Mouse (Mus musculus): ENCODE measurements around the gene Lst1. TPM values are rescaled to one million over a fixed set of nuclear protein-coding genes. Genes with fewer than 3 reads are reported as not detected.
A peak's percentile ranks its signal among the peaks of the same experiment; 100 is the strongest.

Gene Lst1
- polyA plus RNA-seq, 1 experiment from 2014 or later = 7.1 TPM

DNA sequence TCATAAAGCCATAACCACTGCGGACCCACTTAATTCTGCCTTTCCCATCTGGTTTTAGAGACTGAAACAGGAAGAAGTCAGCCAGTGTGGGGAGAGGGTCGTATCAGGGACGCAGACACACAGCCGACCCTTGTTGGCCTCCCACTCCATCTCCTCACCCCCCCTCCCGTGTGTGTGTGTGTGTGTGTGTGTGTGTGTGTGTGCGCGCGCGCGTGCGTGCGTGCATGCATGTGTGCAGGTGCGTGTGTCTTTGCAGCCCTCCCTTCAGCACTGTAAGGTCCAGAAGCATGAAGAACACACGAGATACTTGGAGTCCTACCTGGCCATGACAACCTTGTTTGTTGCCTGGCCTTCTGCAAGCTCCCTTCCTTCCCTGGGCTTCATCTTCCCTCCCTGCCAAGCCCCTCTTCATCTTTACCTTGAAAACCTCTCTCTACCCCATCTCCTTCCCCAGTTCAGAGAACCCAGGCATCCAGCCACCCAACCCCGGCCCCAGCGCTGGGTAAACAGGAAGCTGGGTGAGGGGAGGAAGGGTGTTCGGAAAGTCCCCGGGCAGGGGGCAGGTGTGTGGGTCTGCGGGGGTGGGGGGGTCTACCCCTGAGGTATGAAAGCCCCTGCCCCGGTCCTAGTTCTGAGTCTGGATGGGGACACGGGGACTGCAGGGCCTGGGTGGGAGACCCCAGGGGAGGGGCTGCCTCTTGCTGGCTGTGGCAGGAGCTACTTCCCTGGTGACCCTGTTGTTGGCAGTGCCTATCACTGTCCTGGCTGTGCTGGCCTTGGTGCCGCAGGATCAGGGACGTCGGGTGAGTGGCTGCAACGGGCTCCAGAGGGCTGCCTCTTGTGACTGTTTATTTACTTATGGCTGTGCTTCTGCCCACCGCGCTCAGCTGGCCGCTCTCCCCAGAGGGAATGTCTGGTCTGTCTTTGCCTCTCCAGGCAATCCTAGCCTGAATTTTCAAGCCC is 5.9 kb upstream of the Lst1 start, which contains the start of gene Ltb:
Gene Ltb, plus strand, starts transcription at position 559 of the 963 bp plus-strand sequence.
- H3K9ac ChIP-seq (replicated peaks) = no peak within 1 kb of the TSS
- no peak for ATAC-seq
- H3K4me2 ChIP-seq (replicated peaks) = no peak within 1 kb of the TSS
- peaks cover 43% of the 10 kb centered on the region for H3K27me3 ChIP-seq
- H3K36me3 ChIP-seq = no peaks in the 10 kb centered on the region
- H3K4me3 ChIP-seq (replicated peaks) = peak within 1 kb of the TSS; percentile 38; the same call in 1 of the 2 replicates
- 75% methylated on average over 28 of the region's 28 CpGs for WGBS
- H3K4me1 ChIP-seq (replicated peaks) = peaks cover 14% of the 10 kb centered on the region
- no peaks in the 10 kb centered on the region for H3K9me3 ChIP-seq
- H3K27ac ChIP-seq = no peak within 1 kb of the TSS

- Histone ChIP-seq H3K4me1 (replicated peaks) (peaks cover 14% of the 10 kb centered on the region), H3K4me2 (replicated peaks) (no peak overlapping the region), H3K27ac (no peak overlapping the region), H3K9ac (replicated peaks) (no peak overlapping the region), H3K36me3 (no peaks in the 10 kb centered on the region), H3K4me3 (replicated peaks) (no peak overlapping the region), H3K27me3 (peaks cover 40% of the 10 kb centered on the region), H3K9me3 (no peaks in the 10 kb centered on the region)
- no peak for ATAC-seq
- 85% methylated on average over 5 of the region's 5 CpGs for WGBS
These were observed 4.7 kb upstream of the Lst1 start for GRCm38 (mm10) chr17:35192924-35193323.

- H3K4me3 ChIP-seq (replicated peaks) = no peak overlapping the region
- ATAC-seq = no peak
- no peaks in the 10 kb centered on the region for H3K36me3 ChIP-seq
- H3K27ac ChIP-seq = no peak overlapping the region
- H3K9ac ChIP-seq (replicated peaks) = no peak overlapping the region
- H3K9me3 ChIP-seq = no peaks in the 10 kb centered on the region
- H3K4me2 ChIP-seq (replicated peaks) = no peak overlapping the region
- H3K4me1 ChIP-seq (replicated peaks) = peaks cover 14% of the 10 kb centered on the region
- 55% methylated on average over 2 of the region's 2 CpGs for WGBS
- peaks cover 33% of the 10 kb centered on the region for H3K27me3 ChIP-seq
These were observed 3.5 kb upstream of the Lst1 start for GRCm38 (mm10) chr17:35191723-35192122.

GRCm38 (mm10) chr17:35190096-35190495 is 1.9 kb upstream of the Lst1 start:
- ATAC-seq = no peak
- Histone ChIP-seq H3K27ac (no peak overlapping the region), H3K4me1 (replicated peaks) (peaks cover 7% of the 10 kb centered on the region), H3K27me3 (peaks cover 17% of the 10 kb centered on the region), H3K9ac (replicated peaks) (no peak overlapping the region), H3K9me3 (no peaks in the 10 kb centered on the region), H3K4me2 (replicated peaks) (no peak overlapping the region), H3K36me3 (no peaks in the 10 kb centered on the region), H3K4me3 (replicated peaks) (no peak overlapping the region)
- 77% methylated on average over 4 of the region's 4 CpGs for WGBS

DNA sequence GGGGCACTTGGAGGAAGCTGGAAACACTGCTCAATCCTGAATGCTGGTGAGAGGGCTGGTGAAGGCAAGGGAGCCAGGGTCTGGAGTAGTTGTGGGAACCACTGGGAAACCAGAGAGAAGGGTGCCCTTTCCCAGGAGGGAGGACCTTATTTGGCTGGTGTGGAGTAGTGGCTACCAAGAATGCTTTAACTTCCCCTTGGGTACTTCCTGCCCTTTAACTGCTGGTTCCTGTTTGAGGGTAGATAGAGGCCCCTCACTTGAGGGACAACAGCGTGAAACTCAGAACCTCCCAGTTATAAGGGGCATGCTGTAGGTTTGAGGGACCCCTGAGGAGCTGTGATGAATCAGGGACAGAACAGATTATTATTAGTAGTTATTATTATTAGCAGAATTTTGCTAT is 947 bp upstream of the Lst1 start:
- H3K4me2 ChIP-seq (replicated peaks) = no peak overlapping the region
- H3K9ac ChIP-seq (replicated peaks) = no peak overlapping the region
- WGBS = 70% methylated on average over 1 of the region's 1 CpGs
- no peak for ATAC-seq
- no peak overlapping the region for H3K4me3 ChIP-seq (replicated peaks)
- peaks cover 6% of the 10 kb centered on the region; the same call in 1 of the 2 replicates for H3K4me1 ChIP-seq (replicated peaks)
- peaks cover 8% of the 10 kb centered on the region for H3K27me3 ChIP-seq
- H3K27ac ChIP-seq = no peak overlapping the region
- H3K9me3 ChIP-seq = no peaks in the 10 kb centered on the region
- no peaks in the 10 kb centered on the region for H3K36me3 ChIP-seq

DNA sequence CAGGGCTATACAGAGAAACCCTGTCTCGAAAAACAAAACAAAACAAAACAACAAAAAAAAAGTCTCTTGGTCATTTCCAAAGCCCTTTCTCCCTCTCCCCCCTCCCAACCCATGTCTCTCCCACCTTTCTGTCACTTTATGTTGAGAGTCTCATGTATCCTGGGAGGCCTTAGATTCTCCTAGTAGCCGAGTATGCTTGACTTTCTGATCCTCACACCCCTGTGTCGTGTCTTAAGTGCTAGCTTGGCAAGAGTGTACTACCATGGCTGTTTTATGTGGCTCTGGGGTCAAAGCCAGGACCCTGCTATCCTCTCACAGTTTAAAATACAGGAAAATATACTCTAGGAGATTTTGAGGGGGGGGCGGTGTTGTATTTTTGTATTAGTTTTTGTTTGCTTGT is 894 bp downstream of the Lst1 start:
- no peaks in the 10 kb centered on the region for H3K27me3 ChIP-seq
- H3K9ac ChIP-seq (replicated peaks) = no peak overlapping the region
- WGBS = 78% methylated on average over 4 of the region's 4 CpGs
- H3K4me2 ChIP-seq (replicated peaks) = no peak overlapping the region
- H3K36me3 ChIP-seq = no peaks in the 10 kb centered on the region
- H3K9me3 ChIP-seq = no peaks in the 10 kb centered on the region
- peaks cover 6% of the 10 kb centered on the region; the same call in 1 of the 2 replicates for H3K4me1 ChIP-seq (replicated peaks)
- no peak for ATAC-seq
- H3K27ac ChIP-seq = no peak overlapping the region
- no peak overlapping the region for H3K4me3 ChIP-seq (replicated peaks)

DNA sequence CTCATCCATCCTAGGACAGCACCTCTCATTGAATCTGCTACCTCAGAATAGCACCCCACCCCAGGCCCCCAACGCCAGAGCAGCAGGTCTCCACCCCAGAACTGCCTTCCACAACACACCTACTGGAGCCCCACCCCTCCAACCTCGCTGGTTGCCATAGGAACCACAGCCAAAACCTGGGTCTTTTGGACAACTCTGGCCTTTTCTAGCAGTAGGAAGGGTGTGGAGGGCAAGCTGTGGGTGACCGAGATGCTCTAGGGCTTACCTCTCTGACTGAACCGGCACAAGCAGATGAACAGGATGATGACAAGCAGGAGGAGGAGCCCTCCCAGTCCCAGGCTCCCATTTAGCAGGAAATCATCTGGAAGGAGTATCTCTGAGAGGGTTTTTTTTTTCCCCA is 1.6 kb downstream of the Lst1 start:
- 1% methylated on average over 4 of the region's 4 CpGs for WGBS
- no peak overlapping the region for H3K9ac ChIP-seq (replicated peaks)

GRCm38 (mm10) chr17:35185639-35186611 is 2.3 kb downstream of the Lst1 start:
- 0 out of 2 replicates have a peak, but pooled peaks have one; percentile 24 for ATAC-seq
- Histone ChIP-seq H3K4me2 (replicated peaks) (peak overlapping the region; percentile 51), H3K4me1 (replicated peaks) (peaks cover 6% of the 10 kb centered on the region; the same call in 1 of the 2 replicates), H3K9me3 (no peaks in the 10 kb centered on the region), H3K9ac (replicated peaks) (no peak overlapping the region), H3K27me3 (no peaks in the 10 kb centered on the region), H3K4me3 (replicated peaks) (peak overlapping the region; percentile 30), H3K27ac (no peak overlapping the region), H3K36me3 (no peaks in the 10 kb centered on the region)
- WGBS = 2% methylated on average over 18 of the region's 18 CpGs

More for the DNA sequence above, 1.6 kb downstream of the Lst1 start:
- Histone ChIP-seq H3K27me3 (no peaks in the 10 kb centered on the region), H3K36me3 (no peaks in the 10 kb centered on the region), H3K9me3 (no peaks in the 10 kb centered on the region), H3K4me2 (replicated peaks) (peak overlapping the region; percentile 51), H3K4me1 (replicated peaks) (peaks cover 6% of the 10 kb centered on the region; the same call in 1 of the 2 replicates), H3K27ac (0 out of 2 replicates have a peak overlapping the region, but pooled peaks have one; percentile 44), H3K4me3 (replicated peaks) (peak overlapping the region; percentile 30)
- ATAC-seq = 0 out of 2 replicates have a peak, but pooled peaks have one; percentile 45

DNA sequence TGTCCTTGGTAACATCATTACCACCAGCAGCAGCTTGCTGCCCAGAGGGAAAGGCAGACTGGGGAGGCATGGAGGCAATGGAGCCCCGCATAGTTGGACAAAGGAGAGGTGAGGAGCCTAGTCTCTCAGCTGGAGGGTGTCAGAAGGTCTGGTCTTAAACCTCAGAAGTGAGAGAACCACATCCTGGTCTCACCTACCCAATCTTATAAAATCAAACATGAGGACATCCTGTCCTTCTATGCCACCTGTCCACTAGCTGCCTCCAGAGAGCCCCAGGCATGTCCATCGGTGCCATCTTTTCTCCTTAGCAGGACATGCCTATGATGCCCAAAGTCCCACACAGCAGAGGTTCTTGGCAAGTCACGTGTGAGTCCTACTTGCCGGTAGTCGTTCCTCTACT is 8.1 kb downstream of the Lst1 start:
- Histone ChIP-seq H3K27me3 (no peaks in the 10 kb centered on the region), H3K36me3 (no peaks in the 10 kb centered on the region), H3K9me3 (no peaks in the 10 kb centered on the region), H3K4me3 (replicated peaks) (no peak overlapping the region), H3K4me2 (replicated peaks) (no peak overlapping the region), H3K9ac (replicated peaks) (no peak overlapping the region), H3K4me1 (replicated peaks) (no peaks in the 10 kb centered on the region), H3K27ac (no peak overlapping the region)
- 83% methylated on average over 5 of the region's 5 CpGs for WGBS
- no peak for ATAC-seq

- Histone ChIP-seq H3K27me3 (peaks cover 2% of the 10 kb centered on the region; the same call in 1 of the 2 replicates), H3K4me1 (replicated peaks) (no peaks in the 10 kb centered on the region), H3K27ac (no peak overlapping the region), H3K4me3 (replicated peaks) (no peak overlapping the region), H3K9ac (replicated peaks) (no peak overlapping the region), H3K36me3 (no peaks in the 10 kb centered on the region), H3K9me3 (no peaks in the 10 kb centered on the region), H3K4me2 (replicated peaks) (no peak overlapping the region)
- 12% methylated on average over 5 of the region's 5 CpGs for WGBS
- peak; percentile 48; the same call in 1 of the 2 replicates for ATAC-seq
These were observed 9.7 kb downstream of the Lst1 start for GRCm38 (mm10) chr17:35178528-35178927.

- Histone ChIP-seq H3K36me3 (no peaks in the 10 kb centered on the region), H3K4me1 (replicated peaks) (no peaks in the 10 kb centered on the region), H3K9me3 (no peaks in the 10 kb centered on the region), H3K27ac (no peak within 1 kb of the TSS), H3K27me3 (peaks cover 3% of the 10 kb centered on the region; the same call in 1 of the 2 replicates), H3K9ac (replicated peaks) (0 out of 2 replicates have a peak within 1 kb of the TSS, but pooled peaks have one; percentile 1), H3K4me3 (replicated peaks) (no peak within 1 kb of the TSS), H3K4me2 (replicated peaks) (no peak within 1 kb of the TSS)
- no peak for ATAC-seq
- WGBS = 33% methylated on average over 2 of the region's 2 CpGs
These were observed 12.3 kb downstream of the Lst1 start, which contains the start of gene Aif1 for GRCm38 (mm10) chr17:35175968-35176367. Gene Aif1 (minus strand): TSS chr17:35176068.
